Mouse (Mus musculus): Measurements from ENCODE around the gene Lce1m. TPM values are rescaled to one million over a fixed set of nuclear protein-coding genes. Genes with fewer than 3 reads are reported as not detected.

Lce1m gene
- polyA plus RNA-seq, 1 experiment from 2014 or later = not detected

DNA sequence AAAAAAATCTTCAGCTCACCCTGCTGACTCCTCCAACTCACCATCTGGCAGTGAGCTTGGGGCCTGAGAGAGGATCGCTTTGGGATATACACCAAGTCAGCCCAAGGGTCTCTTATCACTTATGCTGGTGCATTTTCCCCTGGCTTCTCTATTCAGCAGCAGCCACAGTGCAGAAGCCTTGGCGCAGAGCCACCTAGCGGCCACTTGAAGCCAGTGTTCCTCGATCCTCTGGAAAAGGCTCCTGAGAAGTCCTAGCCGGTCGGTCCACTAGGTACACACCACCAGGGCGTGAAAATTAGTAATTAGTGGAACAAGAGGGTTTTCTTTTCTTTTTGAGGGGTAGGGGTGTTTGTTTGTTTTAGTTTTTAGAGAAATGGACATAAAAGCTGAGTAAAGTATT lies 20.2 kb downstream of the Lce1m start:
- Histone ChIP-seq H3K9me3 (replicated peaks) (no peaks in the 10 kb centered on the region), H3K27me3 (ENCODE audit: low read depth, poor library complexity, severe bottlenecking) (no peaks in the 10 kb centered on the region), H3K4me3 (no peak overlapping the region), H3K4me1 (no peaks in the 10 kb centered on the region), H3K27ac (no peak overlapping the region), H3K36me3 (no peaks in the 10 kb centered on the region)
- WGBS = 6% methylated on average over 7 of the region's 7 CpGs
- peak; percentile 71 for DNase-seq (ENCODE audit: low spot score)

DNA sequence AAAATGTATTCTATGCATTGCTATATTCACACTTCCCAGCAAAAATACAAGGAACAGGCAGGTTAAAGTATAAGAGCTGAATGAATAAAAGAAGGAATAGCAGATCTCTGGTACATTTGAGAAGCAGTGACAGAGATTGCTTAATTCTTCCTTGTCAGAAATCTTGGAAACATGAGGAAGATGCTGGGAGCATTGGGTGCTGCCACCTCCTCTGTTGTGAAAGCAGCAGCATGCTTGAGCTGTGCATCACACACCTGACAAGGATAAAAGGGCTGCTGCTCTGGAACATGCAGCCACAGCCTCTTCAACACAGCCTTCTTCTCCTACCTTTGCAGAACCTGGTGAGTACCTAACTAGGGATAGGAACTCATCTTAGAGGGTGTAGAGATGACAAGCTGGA lies 26.9 kb downstream of the Lce1m start, which contains the start of gene Lce3f:
Lce3f (plus strand) TSS at position 301 of the 400 bp plus-strand sequence.
- no peak within 1 kb of the TSS for H3K4me3 ChIP-seq
- DNase-seq (ENCODE audit: low spot score) = no peak
- H3K9me3 ChIP-seq (replicated peaks) = no peaks in the 10 kb centered on the region
- H3K36me3 ChIP-seq = no peaks in the 10 kb centered on the region
- no peaks in the 10 kb centered on the region for H3K4me1 ChIP-seq
- no peaks in the 10 kb centered on the region for H3K27me3 ChIP-seq (ENCODE audit: low read depth, poor library complexity, severe bottlenecking)
- no peak within 1 kb of the TSS for H3K27ac ChIP-seq

DNA sequence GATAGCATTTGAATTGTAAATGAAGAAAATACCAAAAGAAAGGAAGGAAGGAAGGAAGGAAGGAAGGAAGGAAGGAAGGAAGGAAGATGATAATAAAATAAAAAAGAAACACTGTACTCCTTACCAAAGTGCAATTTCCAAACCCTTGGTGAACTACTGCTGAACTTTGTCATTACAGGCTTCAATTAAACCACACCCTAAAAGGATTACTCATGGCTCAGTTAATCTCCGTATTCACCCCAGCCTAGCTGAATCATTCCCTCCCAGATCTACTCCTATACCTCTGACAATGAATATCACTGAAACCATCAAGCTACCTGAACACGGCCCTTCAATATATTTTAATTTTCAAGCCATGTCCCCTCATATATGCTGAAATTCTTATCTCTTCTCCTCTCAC lies 40.4 kb downstream of the Lce1m start:
- H3K27me3 ChIP-seq (ENCODE audit: low read depth, poor library complexity, severe bottlenecking) = no peaks in the 10 kb centered on the region
- H3K9me3 ChIP-seq (replicated peaks) = no peaks in the 10 kb centered on the region
- no peaks in the 10 kb centered on the region for H3K36me3 ChIP-seq
- 78% methylated on average over 2 of the region's 2 CpGs for WGBS
- no peak for DNase-seq (ENCODE audit: low spot score)
- H3K4me1 ChIP-seq = no peaks in the 10 kb centered on the region
- H3K4me3 ChIP-seq = no peak overlapping the region
- H3K27ac ChIP-seq = no peak overlapping the region

Other genes with a start within 250 kb of the Lce1m start
- not detected in 2 replicates for gene Lce1i, start 240.2 kb downstream of the Lce1m start, polyA plus RNA-seq (2016; fragmentation: Nextera tagmentation; extraction: Ambion mirVana)
- gene Lce1j, start 228.5 kb downstream of the Lce1m start, polyA plus RNA-seq (2016; fragmentation: Nextera tagmentation; extraction: Ambion mirVana) = not detected in 2 replicates
- gene Lce1k, start 211.2 kb downstream of the Lce1m start, polyA plus RNA-seq (2016; fragmentation: Nextera tagmentation; extraction: Ambion mirVana) = not detected in 2 replicates
- gene Kprp, start 191.8 kb downstream of the Lce1m start, polyA plus RNA-seq (2016; fragmentation: Nextera tagmentation; extraction: Ambion mirVana) = not detected in 2 replicates
- not detected in 2 replicates for gene Lce1l, start 167.8 kb downstream of the Lce1m start, polyA plus RNA-seq (2016; fragmentation: Nextera tagmentation; extraction: Ambion mirVana)
- gene 2310050C09Rik, start 148.8 kb downstream of the Lce1m start, polyA plus RNA-seq (2016; fragmentation: Nextera tagmentation; extraction: Ambion mirVana) = not detected in 2 replicates
- gene Lce3a, start 92.8 kb downstream of the Lce1m start, polyA plus RNA-seq (2016; fragmentation: Nextera tagmentation; extraction: Ambion mirVana) = not detected in 2 replicates
- not detected in 2 replicates for gene Lce3b, start 86.1 kb downstream of the Lce1m start, polyA plus RNA-seq (2016; fragmentation: Nextera tagmentation; extraction: Ambion mirVana)
- gene Lce3c, start 74.6 kb downstream of the Lce1m start, polyA plus RNA-seq (2016; fragmentation: Nextera tagmentation; extraction: Ambion mirVana) = not detected in 2 replicates
- not detected in 2 replicates for gene Lce3d, start 61.7 kb downstream of the Lce1m start, polyA plus RNA-seq (2016; fragmentation: Nextera tagmentation; extraction: Ambion mirVana)
- gene Lce3e, start 52.0 kb downstream of the Lce1m start, polyA plus RNA-seq (2016; fragmentation: Nextera tagmentation; extraction: Ambion mirVana) = not detected in 2 replicates
- not detected in 2 replicates for gene Lce3f, start 26.8 kb downstream of the Lce1m start, polyA plus RNA-seq (2016; fragmentation: Nextera tagmentation; extraction: Ambion mirVana)
- 0.44 TPM in 1 of 2 replicates, not detected in the other for gene Crct1, start 3.4 kb downstream of the Lce1m start, polyA plus RNA-seq (2016; fragmentation: Nextera tagmentation; extraction: Ambion mirVana)
- not detected in 2 replicates for gene Gm4858, start 49.8 kb upstream of the Lce1m start, polyA plus RNA-seq (2016; fragmentation: Nextera tagmentation; extraction: Ambion mirVana)
- gene Crnn, start 125.7 kb upstream of the Lce1m start, polyA plus RNA-seq (2016; fragmentation: Nextera tagmentation; extraction: Ambion mirVana) = not detected in 2 replicates
- gene Flg2, start 178.2 kb upstream of the Lce1m start, polyA plus RNA-seq (2016; fragmentation: Nextera tagmentation; extraction: Ambion mirVana) = not detected in 2 replicates

Data from limb, embryonic 10.5 days (tissue).